16 mouse cellular contexts compared by ENCODE assay signal in the genomic region with DNA sequence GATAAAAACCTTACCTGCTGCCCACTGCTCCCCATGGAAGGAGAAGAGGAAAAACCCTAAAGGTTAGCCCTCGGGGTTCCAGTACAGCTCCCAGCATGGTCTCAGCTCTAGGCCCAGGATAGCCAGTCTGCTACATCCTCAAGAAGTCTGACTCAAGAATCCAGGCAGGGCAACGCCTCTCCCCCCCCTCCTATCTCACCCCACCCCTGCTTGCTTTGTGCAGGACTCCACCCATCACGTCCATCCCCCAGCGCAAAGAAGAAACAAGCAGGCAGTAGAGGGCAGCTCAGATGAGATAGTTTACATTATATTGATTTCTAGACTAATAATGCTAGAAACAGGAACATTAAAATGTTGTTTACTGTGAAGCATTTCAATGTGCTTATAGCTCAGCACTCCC.
DNase-seq lines count a peak whose midpoint lies in the region.
"Had no signal": no experiment of that assay in that cellular context is flagged by ENCODE, and none has a peak within 500 bp of the region (broad histone marks: within the 10 kb centered on the region; RNA-seq: fewer than 3 reads in every experiment).

No protein-coding gene starts in this region.

- DNase-seq in 3134 (ENCODE audit: extremely low read depth, insufficient read length, low spot score) (peak; percentile 22), 416B (ENCODE audit: low read depth) (peak; percentile 49), MN1 (ENCODE audit: low spot score) (peak; percentile 22), liver (no peak)
- peak; percentile 19 for DNase-seq in lung, postnatal 36 days
- no peak for DNase-seq in thymus, postnatal 10 days (ENCODE audit: low spot score in 2 of 2)
- DNase-seq in spleen, postnatal 4 days (ENCODE audit: low spot score in 2 of 2): no peak
- DNase-seq: adrenal gland, postnatal 36 days; cerebellum, adult 18-20 months; cerebellum, postnatal 36 days; gastrocnemius, postnatal 10 days; heart, adult 11 months; heart, postnatal 14 days; kidney, postnatal 36 days; left cerebral cortex, postnatal 4 days; thymus, adult 2 months had no signal

Comparison
In these comparisons a context has a peak if more than half of its experiments do, and no peak if none do; other contexts are left out.
1. DNase-seq: peak in 3134 (single experiment), 416B (single experiment), MN1 (single experiment) and lung, postnatal 36 days (single experiment); none in thymus, postnatal 10 days (0 of 2), spleen, postnatal 4 days (0 of 2) and liver (single experiment).